Mouse (Mus musculus) embryonic facial prominence, embryonic 11.5 days (tissue): ENCODE measurements around the gene Tmprss4. TPM values are rescaled to one million over a fixed set of nuclear protein-coding genes. Genes with fewer than 3 reads are reported as not detected.

Source experiments
- ATAC-seq: fragments of 200-750 bp; cut with Nextera tagmentation; replicated peaks from 2 replicates; pipeline ENCODE4 v1.8.0; 2017; ENCODE audit warnings: low read depth; ENCODE audit not compliant: insufficient number of reproducible peaks, low FRiP score, low TSS enrichment
- DNase-seq: peaks from one replicate; pipeline ENCODE4 v3.0.0-alpha.2; 2015; ENCODE audit warnings: low spot score
- H3K27ac ChIP-seq: fragments of 300-500 bp; sonication (generic); replicated peaks from 2 replicates; pipeline ENCODE4 v1.5.1; 2014; ENCODE audit warnings: mild to moderate bottlenecking, low read depth, low read length, control low read depth
- H3K27me3 ChIP-seq: fragments of 300-500 bp; sonication (generic); 2 replicates; pipeline ENCODE4 v1.6.1; 2014; ENCODE audit warnings: mild to moderate bottlenecking, low read length, moderate library complexity, mixed read lengths; ENCODE audit not compliant: control insufficient read depth, insufficient read depth
- H3K36me3 ChIP-seq: fragments of 300-500 bp; sonication (generic); replicated peaks from 2 replicates; pipeline ENCODE4 v1.6.1; 2014; ENCODE audit warnings: low read depth, mild to moderate bottlenecking, low read length, moderate library complexity, mixed read lengths; ENCODE audit not compliant: control insufficient read depth, insufficient read depth
- H3K4me1 ChIP-seq: fragments of 300-500 bp; sonication (generic); 2 replicates; pipeline ENCODE4 v1.6.1; 2014; ENCODE audit warnings: low read length, mixed read lengths; ENCODE audit not compliant: control insufficient read depth, insufficient read depth
- H3K4me2 ChIP-seq: fragments of 300-500 bp; sonication (generic); 2 replicates; pipeline ENCODE4 v1.6.1; 2014; ENCODE audit warnings: low read depth, mild to moderate bottlenecking, control low read depth, low read length, moderate library complexity
- H3K4me3 ChIP-seq: fragments of 300-500 bp; sonication (generic); 2 replicates; pipeline ENCODE4 v1.5.1; 2014; ENCODE audit warnings: low read depth, low read length, control low read depth
- H3K9ac ChIP-seq: fragments of 300-500 bp; sonication (generic); replicated peaks from 2 replicates; pipeline ENCODE4 v1.6.1; 2014; ENCODE audit warnings: mild to moderate bottlenecking, control low read depth, low read length
- H3K9me3 ChIP-seq: fragments of 300-500 bp; sonication (generic); replicated peaks from 2 replicates; pipeline ENCODE4 v1.6.1; 2016; ENCODE audit warnings: mild to moderate bottlenecking, low read length, inconsistent platforms, mixed read lengths; ENCODE audit not compliant: control insufficient read depth
- WGBS: fragments of 180-500 bp; shearing (Covaris S2); extraction: QIAGEN DNeasy Blood & Tissue Kit; methylation state at CpG from one replicate; pipeline ENCODE4 v1.1.7; 2014; 5-methylcytosine and 5-hydroxymethylcytosine counted together
- polyA plus RNA-seq: library from polyadenylated mRNA; unstranded; fragments of >200 nt; fragmentation: Nextera tagmentation; extraction: Ambion mirVana; gene quantifications from 2 replicates; pipeline ENCODE4 v1.2.1, GENCODE M21; 2014

The Tmprss4 gene
- polyA plus RNA-seq, 1 experiment from 2014 or later = not detected

DNA sequence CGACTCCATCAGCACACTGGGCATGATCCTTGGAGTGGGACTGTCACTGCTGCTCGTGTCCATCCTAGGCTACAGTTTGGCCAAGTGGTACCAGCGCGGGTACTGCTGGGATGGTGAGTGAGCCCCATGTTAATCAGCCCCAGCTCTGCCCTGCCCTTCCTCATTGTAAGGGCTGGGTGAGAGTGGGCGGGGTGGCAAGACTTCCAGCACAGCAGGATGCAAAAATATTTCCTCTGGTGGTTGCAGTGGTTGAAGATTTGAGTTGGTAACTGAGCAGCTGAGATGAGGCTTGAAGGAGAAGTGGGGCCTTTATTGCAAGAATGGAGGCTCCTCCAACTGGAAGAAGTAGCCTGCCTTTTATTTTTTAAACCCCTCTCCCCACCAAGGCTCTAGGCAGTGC is 37.5 kb upstream of the Tmprss4 start:
- no peak overlapping the region for H3K27ac ChIP-seq
- no peaks in the 10 kb centered on the region for H3K27me3 ChIP-seq
- ATAC-seq (no peak), DNase-seq (no peak)
- no peaks in the 10 kb centered on the region for H3K9me3 ChIP-seq
- no peaks in the 10 kb centered on the region for H3K36me3 ChIP-seq
- H3K4me1 ChIP-seq = no peaks in the 10 kb centered on the region
- no peak overlapping the region for H3K4me3 ChIP-seq
- no peak overlapping the region for H3K9ac ChIP-seq
- H3K4me2 ChIP-seq = no peak overlapping the region
- 82% methylated on average over 5 of the region's 5 CpGs for WGBS

GRCm38 (mm10) chr9:45236744-45237143 is 32.9 kb upstream of the Tmprss4 start:
- H3K4me1 ChIP-seq = no peaks in the 10 kb centered on the region
- H3K27me3 ChIP-seq = no peaks in the 10 kb centered on the region
- no peak overlapping the region for H3K4me2 ChIP-seq
- DNase-seq (no peak), ATAC-seq (no peak)
- H3K4me3 ChIP-seq = no peak overlapping the region
- no peaks in the 10 kb centered on the region for H3K36me3 ChIP-seq
- WGBS = 48% methylated on average over 7 of the region's 7 CpGs
- H3K9me3 ChIP-seq = no peaks in the 10 kb centered on the region
- H3K27ac ChIP-seq = no peak overlapping the region
- H3K9ac ChIP-seq = no peak overlapping the region

DNA sequence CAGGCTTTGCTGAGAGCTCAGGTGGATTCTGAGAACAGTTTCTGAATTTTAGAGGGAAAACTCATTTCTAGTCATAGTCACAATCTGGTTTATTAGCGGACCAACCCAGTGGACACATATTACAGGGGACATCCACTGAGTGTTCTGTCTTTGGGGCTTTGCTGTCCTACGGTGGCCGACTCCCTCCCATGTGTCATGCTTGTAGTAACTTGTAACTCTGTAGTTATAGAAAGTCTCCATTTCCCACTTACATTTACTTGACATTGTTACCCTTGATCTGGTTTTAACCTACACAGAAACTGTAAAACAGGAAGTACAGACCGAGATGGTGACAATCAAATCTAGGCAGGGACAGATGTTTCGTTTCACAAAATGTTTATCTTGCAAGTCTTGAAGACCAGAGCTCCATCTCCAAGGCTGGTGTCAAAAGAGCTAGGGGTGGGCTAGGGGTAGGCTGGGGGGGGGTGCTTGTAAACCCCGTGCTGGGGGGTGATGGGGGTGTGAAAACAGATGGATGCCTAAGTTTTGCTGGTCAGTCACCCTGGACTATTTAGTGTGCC is 31.9 kb upstream of the Tmprss4 start:
- no peak overlapping the region for H3K9ac ChIP-seq
- ATAC-seq = no peak
- H3K4me3 ChIP-seq = no peak overlapping the region
- no peak for DNase-seq
- WGBS = 68% methylated on average over 6 of the region's 6 CpGs
- no peaks in the 10 kb centered on the region for H3K9me3 ChIP-seq
- H3K36me3 ChIP-seq = no peaks in the 10 kb centered on the region
- no peaks in the 10 kb centered on the region for H3K27me3 ChIP-seq
- H3K4me2 ChIP-seq = no peak overlapping the region
- H3K27ac ChIP-seq = no peak overlapping the region
- no peaks in the 10 kb centered on the region for H3K4me1 ChIP-seq

DNA sequence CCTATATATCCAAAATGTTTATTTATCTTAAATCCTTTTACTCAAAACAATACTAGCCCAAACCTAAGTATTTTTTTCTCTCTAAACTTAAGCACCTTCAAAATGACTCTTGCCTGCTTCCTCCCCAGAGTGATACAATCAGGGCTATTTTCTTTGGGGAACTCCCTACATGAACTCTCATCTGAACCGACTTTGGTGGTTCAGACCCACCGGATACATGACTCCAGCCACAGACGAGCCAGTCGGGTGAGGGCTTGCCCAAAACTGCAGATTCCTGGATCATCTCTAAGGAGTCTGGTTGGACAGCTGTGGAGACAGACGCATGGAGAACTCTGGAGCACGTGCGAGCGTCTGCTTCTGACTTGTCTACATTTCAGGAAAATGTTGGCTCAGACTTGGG is 25.5 kb upstream of the Tmprss4 start:
- no peak for DNase-seq
- Histone ChIP-seq H3K27ac (no peak overlapping the region), H3K4me3 (no peak overlapping the region), H3K9ac (no peak overlapping the region), H3K4me2 (no peak overlapping the region), H3K4me1 (no peaks in the 10 kb centered on the region), H3K9me3 (no peaks in the 10 kb centered on the region), H3K27me3 (no peaks in the 10 kb centered on the region), H3K36me3 (no peaks in the 10 kb centered on the region)
- 76% methylated on average over 8 of the region's 8 CpGs for WGBS
- ATAC-seq = no peak

DNA sequence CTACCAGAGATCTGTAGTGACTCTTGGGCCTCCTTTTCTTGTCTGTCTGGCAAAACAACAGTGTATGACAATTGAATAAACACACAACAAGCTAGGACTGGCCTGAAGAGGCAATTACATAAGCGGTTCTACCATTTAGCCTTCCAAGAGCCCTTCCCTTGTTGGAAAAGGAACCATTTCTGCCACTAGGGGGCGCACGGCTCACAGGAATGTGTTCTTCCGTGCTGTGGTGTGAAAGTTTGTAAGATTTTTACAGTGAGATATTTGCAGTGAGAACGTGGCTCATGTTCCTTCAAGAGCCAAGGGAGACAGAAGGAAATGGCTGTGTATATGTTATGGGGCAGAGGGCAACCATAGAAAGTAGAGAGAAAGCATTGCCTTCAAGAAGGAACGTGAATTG is 17.7 kb upstream of the Tmprss4 start:
- Histone ChIP-seq H3K4me1 (no peaks in the 10 kb centered on the region), H3K4me3 (no peak overlapping the region), H3K9ac (no peak overlapping the region), H3K9me3 (no peaks in the 10 kb centered on the region), H3K4me2 (no peak overlapping the region), H3K27ac (no peak overlapping the region), H3K36me3 (no peaks in the 10 kb centered on the region), H3K27me3 (no peaks in the 10 kb centered on the region)
- DNase-seq = peak; percentile 94
- WGBS = 16% methylated on average over 6 of the region's 6 CpGs
- no peak for ATAC-seq

- DNase-seq (no peak), ATAC-seq (no peak)
- 80% methylated on average over 3 of the region's 3 CpGs for WGBS
- no peak overlapping the region for H3K4me3 ChIP-seq
- no peak overlapping the region for H3K4me2 ChIP-seq
- no peaks in the 10 kb centered on the region for H3K27me3 ChIP-seq
- H3K9ac ChIP-seq = no peak overlapping the region
- no peaks in the 10 kb centered on the region for H3K36me3 ChIP-seq
- H3K9me3 ChIP-seq = no peaks in the 10 kb centered on the region
- H3K4me1 ChIP-seq = no peaks in the 10 kb centered on the region
- H3K27ac ChIP-seq = no peak overlapping the region
These were observed 15.8 kb upstream of the Tmprss4 start for GRCm38 (mm10) chr9:45219644-45220043.

GRCm38 (mm10) chr9:45215526-45216179 is 11.8 kb upstream of the Tmprss4 start:
- Histone ChIP-seq H3K36me3 (no peaks in the 10 kb centered on the region), H3K4me3 (no peak overlapping the region), H3K4me2 (no peak overlapping the region), H3K9me3 (no peaks in the 10 kb centered on the region), H3K27me3 (no peaks in the 10 kb centered on the region), H3K9ac (no peak overlapping the region), H3K4me1 (no peaks in the 10 kb centered on the region), H3K27ac (no peak overlapping the region)
- no peak for DNase-seq
- ATAC-seq = no peak
- WGBS = 79% methylated on average over 11 of the region's 11 CpGs

DNA sequence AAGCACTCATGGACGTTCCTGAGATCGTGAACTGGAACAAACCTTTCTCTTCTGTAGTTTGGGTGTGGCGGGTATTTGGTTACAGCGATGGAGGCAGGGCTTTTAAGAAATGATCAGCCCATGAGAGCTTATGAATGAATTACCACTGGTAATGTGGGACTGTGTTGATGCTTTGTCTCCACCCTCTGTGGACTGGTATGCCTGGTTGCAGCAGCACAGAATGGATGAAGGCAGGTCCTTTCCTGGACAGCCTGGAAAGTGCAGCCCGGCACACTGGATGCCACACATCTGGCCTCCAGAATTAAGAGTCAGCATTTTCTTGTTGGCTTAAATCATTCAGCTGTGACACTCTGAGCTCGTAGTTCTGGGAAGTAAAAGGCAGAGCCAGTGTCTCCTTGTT is 8.1 kb upstream of the Tmprss4 start:
- Histone ChIP-seq H3K9me3 (no peaks in the 10 kb centered on the region), H3K27ac (no peak overlapping the region), H3K36me3 (no peaks in the 10 kb centered on the region), H3K27me3 (no peaks in the 10 kb centered on the region), H3K4me2 (no peak overlapping the region), H3K4me1 (no peaks in the 10 kb centered on the region), H3K4me3 (no peak overlapping the region), H3K9ac (no peak overlapping the region)
- DNase-seq (no peak), ATAC-seq (no peak)
- 71% methylated on average over 6 of the region's 6 CpGs for WGBS
